Mouse (Mus musculus) liver, adult 2 months (tissue): Measurements from ENCODE around the gene Tet3.

ENCODE experiments used
- CTCF ChIP-seq: fragments of 200-500 bp; IDR thresholded peaks from 2 replicates; pipeline ENCODE4 v1.5.1; 2011; ENCODE audit warnings: low read depth, low read length, control low read depth
- POLR2A ChIP-seq: fragments of 200-500 bp; IDR thresholded peaks from 2 replicates; pipeline ENCODE4 v1.6.1; 2011; ENCODE audit warnings: low read length, control low read depth; ENCODE audit not compliant: insufficient read depth; ENCODE audit errors: extremely low read depth

- no peak for TF ChIP-seq POLR2A
- no peak for TF ChIP-seq CTCF
Observed at GRCm38 (mm10) chr6:83326394-83326736, 132.5 kb downstream of the Tet3 start.
